Mouse (Mus musculus): ENCODE results near the gene Gnb1. TPM values are rescaled to one million over a fixed set of nuclear protein-coding genes. Genes with fewer than 3 reads are reported as not detected.
A peak's percentile ranks its signal among the peaks of the same experiment; 100 is the strongest.

The Gnb1 gene
- total and polyA plus RNA-seq, 3 experiments, result 147 to 257 (median 151) TPM

DNA sequence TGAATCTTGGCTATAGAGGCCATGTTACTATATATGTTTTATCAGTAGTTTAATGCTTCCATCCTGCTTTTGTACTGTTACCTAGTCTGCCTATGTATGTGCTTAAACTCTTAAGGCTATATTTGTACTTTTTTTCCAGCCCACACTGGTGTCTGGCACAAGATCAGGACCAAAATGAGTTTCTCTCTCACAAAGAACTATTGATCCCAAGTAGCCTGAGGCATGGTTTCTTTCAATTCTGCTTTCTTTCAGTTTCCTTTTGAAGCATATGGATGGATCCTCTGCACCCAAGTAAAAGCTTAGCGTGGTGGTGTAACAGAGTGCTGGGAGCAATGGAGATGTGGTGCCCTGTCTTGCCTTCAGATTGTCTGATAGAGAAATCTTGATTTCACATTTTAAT, 19.8 kb downstream of the Gnb1 start:
- Histone ChIP-seq H3K4me3 (no peak overlapping the region), H3K27ac (no peak overlapping the region), H3K4me1 (ENCODE audit: control insufficient read depth, insufficient read depth, low read length) (peaks cover 15% of the 10 kb centered on the region), H3K27me3 (ENCODE audit: control insufficient read depth, insufficient read depth, low read length) (no peaks in the 10 kb centered on the region), H3K9ac (ENCODE audit: low read depth, low read length) (no peak overlapping the region), H3K79me2 (replicated peaks; ENCODE audit: control insufficient read depth, insufficient read depth, low read length) (peaks cover 24% of the 10 kb centered on the region), H3K36me3 (ENCODE audit: control insufficient read depth, insufficient read depth, low read length) (peaks cover 25% of the 10 kb centered on the region)
- 84% methylated on average over 1 of the region's 1 CpGs for WGBS
- intact Hi-C loops (cut with DNase I), result no loop called here
- no peak for DNase-seq
- TF ChIP-seq EP300 (IDR thresholded peaks at IDR 0.05; ENCODE audit: insufficient read depth, low read depth, low read length) (no peak), CTCF (IDR thresholded peaks at IDR 0.05) (no peak), POLR2A (IDR thresholded peaks at IDR 0.05; ENCODE audit: insufficient read depth, low read depth, low read length) (no peak)

DNA sequence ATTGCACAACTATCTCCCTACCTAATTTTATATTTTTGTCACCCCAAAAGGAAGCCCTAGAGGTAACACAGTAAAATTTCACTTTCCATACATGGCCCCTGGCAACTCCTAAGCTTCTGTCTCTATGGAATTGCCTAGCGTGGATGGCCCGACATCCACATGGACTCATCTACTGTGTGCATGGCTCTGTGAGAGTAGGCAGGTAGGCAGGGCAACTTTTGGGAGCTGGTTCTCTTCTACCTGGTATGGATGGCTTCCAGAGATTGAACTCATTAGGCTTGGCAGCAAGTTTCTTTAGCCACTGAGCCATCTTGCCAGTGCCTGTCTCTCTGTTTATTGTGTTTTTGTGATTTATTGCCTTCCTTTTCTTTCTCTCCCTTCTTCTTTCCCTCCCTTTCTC, 23.6 kb downstream of the Gnb1 start:
- H3K9ac ChIP-seq (ENCODE audit: low read depth, low read length), result no peak overlapping the region
- H3K4me1 ChIP-seq (ENCODE audit: control insufficient read depth, insufficient read depth, low read length), result peaks cover 11% of the 10 kb centered on the region
- DNase-seq, result no peak
- H3K27me3 ChIP-seq (ENCODE audit: control insufficient read depth, insufficient read depth, low read length), result no peaks in the 10 kb centered on the region
- H3K27ac ChIP-seq, result no peak overlapping the region
- no peak for TF ChIP-seq POLR2A (IDR thresholded peaks at IDR 0.05; ENCODE audit: insufficient read depth, low read depth, low read length)
- TF ChIP-seq CTCF (IDR thresholded peaks at IDR 0.05), result no peak
- TF ChIP-seq EP300 (IDR thresholded peaks at IDR 0.05; ENCODE audit: insufficient read depth, low read depth, low read length), result no peak
- H3K4me3 ChIP-seq, result no peak overlapping the region
- H3K79me2 ChIP-seq (replicated peaks; ENCODE audit: control insufficient read depth, insufficient read depth, low read length), result peaks cover 19% of the 10 kb centered on the region
- intact Hi-C loops (cut with DNase I), result loop anchor here (5.0 kb wide), 1 partner anchor 33 kb away; no protein-coding TSS in a partner anchor
- H3K36me3 ChIP-seq (ENCODE audit: control insufficient read depth, insufficient read depth, low read length), result peaks cover 24% of the 10 kb centered on the region
- 80% methylated on average over 2 of the region's 2 CpGs for WGBS

DNA sequence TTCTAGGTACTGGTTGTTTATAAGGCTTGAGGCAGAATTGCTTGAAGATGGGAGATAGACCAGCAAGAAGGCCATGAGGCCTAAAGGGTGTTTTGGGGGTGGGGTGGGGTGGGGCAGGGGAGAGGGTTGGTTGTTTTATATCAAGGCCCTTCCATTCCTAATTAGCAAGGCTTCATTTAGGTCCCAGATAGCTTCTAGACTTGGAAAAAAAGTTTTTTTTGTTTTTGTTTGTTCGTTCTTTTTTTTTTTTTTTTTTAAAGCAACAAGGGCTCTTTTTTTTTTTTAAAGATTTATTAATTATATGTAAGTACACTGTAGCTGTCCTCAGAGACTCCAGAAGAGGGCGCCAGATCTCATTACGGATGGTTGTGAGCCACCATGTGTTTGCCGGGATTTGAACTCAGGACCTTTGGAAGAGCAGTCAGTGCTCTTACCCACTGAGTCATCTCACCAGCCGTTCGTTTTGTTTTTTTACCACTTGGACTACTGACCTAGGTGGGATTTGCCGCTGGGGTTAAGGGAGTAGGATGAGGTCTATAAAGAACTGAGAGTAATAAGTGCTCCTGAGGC, 26.9 kb downstream of the Gnb1 start:
- TF ChIP-seq CTCF (IDR thresholded peaks at IDR 0.05) (peak; percentile 57), POLR2A (IDR thresholded peaks at IDR 0.05; ENCODE audit: insufficient read depth, low read depth, low read length) (no peak), EP300 (IDR thresholded peaks at IDR 0.05; ENCODE audit: insufficient read depth, low read depth, low read length) (no peak)
- DNase-seq, result no peak
- Histone ChIP-seq H3K36me3 (ENCODE audit: control insufficient read depth, insufficient read depth, low read length) (peaks cover 9% of the 10 kb centered on the region), H3K27me3 (ENCODE audit: control insufficient read depth, insufficient read depth, low read length) (no peaks in the 10 kb centered on the region), H3K27ac (no peak overlapping the region), H3K4me1 (ENCODE audit: control insufficient read depth, insufficient read depth, low read length) (peaks cover 5% of the 10 kb centered on the region), H3K79me2 (replicated peaks; ENCODE audit: control insufficient read depth, insufficient read depth, low read length) (peaks cover 15% of the 10 kb centered on the region), H3K4me3 (no peak overlapping the region), H3K9ac (ENCODE audit: low read depth, low read length) (no peak overlapping the region)
- 80% methylated on average over 7 of the region's 7 CpGs for WGBS
- intact Hi-C loops (cut with DNase I), result loop anchor here (5.0 kb wide), 1 partner anchor 36 kb away; no protein-coding TSS in a partner anchor

DNA sequence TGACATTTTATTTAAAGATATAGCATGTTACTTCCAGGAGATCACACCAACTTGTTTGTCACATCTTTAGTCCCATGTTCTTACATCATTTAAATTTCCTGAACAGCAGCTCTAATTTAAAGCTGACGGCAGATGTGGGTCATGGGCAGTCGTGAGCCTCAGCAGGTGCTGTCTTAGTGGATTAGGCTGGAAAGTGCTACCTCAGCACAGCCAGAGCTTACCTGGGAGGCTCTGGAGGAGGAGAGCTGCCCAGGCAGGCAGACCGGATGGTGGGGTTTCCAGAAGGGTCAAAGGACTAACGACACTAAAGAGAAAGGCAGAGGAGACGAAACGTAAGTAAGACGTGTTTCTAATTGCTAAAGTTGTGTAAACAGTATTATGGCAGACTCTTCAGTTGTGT, 31.2 kb downstream of the Gnb1 start:
- Histone ChIP-seq H3K27ac (no peak overlapping the region), H3K4me1 (ENCODE audit: control insufficient read depth, insufficient read depth, low read length) (peaks cover 6% of the 10 kb centered on the region), H3K79me2 (replicated peaks; ENCODE audit: control insufficient read depth, insufficient read depth, low read length) (peaks cover 8% of the 10 kb centered on the region), H3K4me3 (no peak overlapping the region), H3K27me3 (ENCODE audit: control insufficient read depth, insufficient read depth, low read length) (no peaks in the 10 kb centered on the region), H3K9ac (ENCODE audit: low read depth, low read length) (no peak overlapping the region), H3K36me3 (ENCODE audit: control insufficient read depth, insufficient read depth, low read length) (peaks cover 7% of the 10 kb centered on the region)
- WGBS, result 71% methylated on average over 7 of the region's 7 CpGs
- no peak for TF ChIP-seq EP300 (IDR thresholded peaks at IDR 0.05; ENCODE audit: insufficient read depth, low read depth, low read length)
- TF ChIP-seq POLR2A (IDR thresholded peaks at IDR 0.05; ENCODE audit: insufficient read depth, low read depth, low read length), result no peak
- no peak for TF ChIP-seq CTCF (IDR thresholded peaks at IDR 0.05)
- intact Hi-C loops (cut with DNase I), result loop anchor here (5.0 kb wide), 1 partner anchor 40 kb away; the partner anchor contains the start of gene Nadk
- DNase-seq, result no peak

DNA sequence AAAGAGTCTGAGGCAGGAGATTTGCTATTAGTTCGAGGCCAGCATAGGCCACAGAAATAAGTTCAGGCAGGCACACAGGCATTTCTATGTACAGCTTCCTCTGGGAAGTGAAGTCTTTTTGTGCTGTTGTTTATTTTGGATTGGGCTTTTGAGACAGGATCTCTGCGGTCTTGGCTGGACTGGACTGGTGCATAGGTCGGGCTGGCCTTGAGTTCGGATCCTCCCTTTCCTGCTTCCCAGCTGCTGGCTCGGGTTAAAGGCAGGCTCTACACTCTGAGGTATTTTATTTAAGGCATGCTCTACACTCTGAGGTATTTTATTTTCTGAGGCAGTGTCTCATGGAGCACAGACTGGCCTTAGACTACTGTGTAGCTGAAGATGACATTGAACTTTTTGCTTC, 34.6 kb downstream of the Gnb1 start:
- no peak for TF ChIP-seq EP300 (IDR thresholded peaks at IDR 0.05; ENCODE audit: insufficient read depth, low read depth, low read length)
- TF ChIP-seq POLR2A (IDR thresholded peaks at IDR 0.05; ENCODE audit: insufficient read depth, low read depth, low read length), result no peak
- no peak for TF ChIP-seq CTCF (IDR thresholded peaks at IDR 0.05)
- Histone ChIP-seq H3K27me3 (ENCODE audit: control insufficient read depth, insufficient read depth, low read length) (no peaks in the 10 kb centered on the region), H3K79me2 (replicated peaks; ENCODE audit: control insufficient read depth, insufficient read depth, low read length) (peaks cover 10% of the 10 kb centered on the region), H3K9ac (ENCODE audit: low read depth, low read length) (no peak overlapping the region), H3K4me1 (ENCODE audit: control insufficient read depth, insufficient read depth, low read length) (peaks cover 4% of the 10 kb centered on the region), H3K4me3 (no peak overlapping the region), H3K27ac (peak overlapping the region; percentile 15), H3K36me3 (ENCODE audit: control insufficient read depth, insufficient read depth, low read length) (peaks cover 26% of the 10 kb centered on the region)
- peak in 1 of 2 experiments; percentile 20 for DNase-seq
- WGBS, result 38% methylated on average over 5 of the region's 5 CpGs
- intact Hi-C loops (cut with DNase I), result loop anchor here (5.0 kb wide), 1 partner anchor 38 kb away; no protein-coding TSS in a partner anchor

DNA sequence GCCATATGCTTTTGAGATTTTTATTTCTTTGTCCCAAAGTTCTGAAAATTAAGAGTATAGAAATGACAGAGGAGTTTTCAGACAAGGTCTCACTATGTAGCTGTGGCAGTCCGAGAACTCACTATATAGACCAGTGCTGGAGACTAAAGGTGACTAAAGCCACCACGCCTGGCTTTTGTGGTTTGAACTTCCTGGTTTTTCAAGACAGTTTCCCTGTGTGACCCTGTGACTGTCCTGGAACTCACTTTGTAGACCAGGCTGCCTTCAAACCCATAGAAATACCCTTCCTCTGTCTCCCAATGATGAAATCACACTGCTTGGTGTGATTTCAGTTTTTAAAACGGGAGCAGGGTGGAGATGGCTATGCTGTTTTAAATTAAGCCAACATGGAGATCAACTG, 38.1 kb downstream of the Gnb1 start:
- Histone ChIP-seq H3K4me1 (ENCODE audit: control insufficient read depth, insufficient read depth, low read length) (peaks cover 5% of the 10 kb centered on the region), H3K36me3 (ENCODE audit: control insufficient read depth, insufficient read depth, low read length) (peaks cover 44% of the 10 kb centered on the region), H3K27me3 (ENCODE audit: control insufficient read depth, insufficient read depth, low read length) (no peaks in the 10 kb centered on the region), H3K4me3 (no peak overlapping the region), H3K27ac (no peak overlapping the region), H3K9ac (ENCODE audit: low read depth, low read length) (no peak overlapping the region), H3K79me2 (replicated peaks; ENCODE audit: control insufficient read depth, insufficient read depth, low read length) (peaks cover 6% of the 10 kb centered on the region)
- WGBS, result 61% methylated on average over 3 of the region's 3 CpGs
- intact Hi-C loops (cut with DNase I), result loop anchor here (5.0 kb wide), 1 partner anchor 42 kb away; no protein-coding TSS in a partner anchor
- DNase-seq, result no peak
- TF ChIP-seq POLR2A (IDR thresholded peaks at IDR 0.05; ENCODE audit: insufficient read depth, low read depth, low read length) (no peak), EP300 (IDR thresholded peaks at IDR 0.05; ENCODE audit: insufficient read depth, low read depth, low read length) (no peak)

All from heart, adult 2 months (tissue).